Mouse (Mus musculus): ENCODE results near the gene Gp6.

DNA sequence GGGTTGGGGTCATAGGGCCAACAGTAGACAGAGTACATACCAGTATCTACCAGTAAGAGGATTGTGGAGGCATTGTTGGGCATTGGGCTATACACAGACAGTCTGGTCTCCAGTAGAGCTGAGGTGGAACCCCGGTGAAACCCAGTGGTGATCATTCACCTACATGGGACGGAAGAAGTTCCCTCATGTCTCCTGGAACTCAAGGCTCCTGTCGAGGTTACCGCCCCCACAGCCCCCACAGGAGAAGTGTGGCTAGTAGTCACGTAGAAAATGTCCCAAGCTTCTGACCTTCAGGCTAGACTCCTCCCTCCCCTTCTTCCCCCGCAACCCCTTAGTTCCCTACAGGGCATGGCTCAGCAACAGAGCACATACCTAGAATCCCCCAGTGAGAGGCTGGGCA is 22.1 kb upstream of the Gp6 start:
- TF ChIP-seq CTCF (IDR thresholded peaks at IDR 0.05; ENCODE audit: extremely low read depth, insufficient read depth, low read length) (no peak), POLR2A (IDR thresholded peaks at IDR 0.05; ENCODE audit: extremely low read depth, insufficient read depth, low read length) (no peak)
